Mouse (Mus musculus): Measurements from ENCODE around the gene Zzef1.

Gene Zzef1

GRCm38 (mm10) chr11:72957318-72957717, 161.3 kb downstream of the Zzef1 start:
- DNase-seq (ENCODE audit: low spot score): no peak

- DNase-seq (ENCODE audit: low spot score): no peak
Observed at GRCm38 (mm10) chr11:72959924-72960679, 164.1 kb downstream of the Zzef1 start.

DNA sequence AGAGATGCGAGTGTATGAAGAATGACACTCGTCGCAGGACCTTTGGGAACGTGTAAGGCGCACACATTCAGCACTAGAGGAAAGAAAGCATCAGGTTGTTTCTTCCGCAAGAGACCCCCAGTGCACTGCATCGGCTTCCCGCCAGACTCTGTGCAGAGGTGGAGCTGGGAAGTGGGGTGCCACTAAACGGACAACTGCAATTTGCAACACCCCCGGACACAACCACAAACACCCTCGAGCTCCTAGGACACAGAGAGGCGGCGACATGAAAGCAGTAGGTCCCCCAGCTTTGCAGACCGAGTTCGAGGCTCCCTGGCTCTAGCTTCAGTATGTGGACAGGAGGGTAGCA, 164.7 kb downstream of the Zzef1 start:
- DNase-seq (ENCODE audit: low spot score): no peak

DNA sequence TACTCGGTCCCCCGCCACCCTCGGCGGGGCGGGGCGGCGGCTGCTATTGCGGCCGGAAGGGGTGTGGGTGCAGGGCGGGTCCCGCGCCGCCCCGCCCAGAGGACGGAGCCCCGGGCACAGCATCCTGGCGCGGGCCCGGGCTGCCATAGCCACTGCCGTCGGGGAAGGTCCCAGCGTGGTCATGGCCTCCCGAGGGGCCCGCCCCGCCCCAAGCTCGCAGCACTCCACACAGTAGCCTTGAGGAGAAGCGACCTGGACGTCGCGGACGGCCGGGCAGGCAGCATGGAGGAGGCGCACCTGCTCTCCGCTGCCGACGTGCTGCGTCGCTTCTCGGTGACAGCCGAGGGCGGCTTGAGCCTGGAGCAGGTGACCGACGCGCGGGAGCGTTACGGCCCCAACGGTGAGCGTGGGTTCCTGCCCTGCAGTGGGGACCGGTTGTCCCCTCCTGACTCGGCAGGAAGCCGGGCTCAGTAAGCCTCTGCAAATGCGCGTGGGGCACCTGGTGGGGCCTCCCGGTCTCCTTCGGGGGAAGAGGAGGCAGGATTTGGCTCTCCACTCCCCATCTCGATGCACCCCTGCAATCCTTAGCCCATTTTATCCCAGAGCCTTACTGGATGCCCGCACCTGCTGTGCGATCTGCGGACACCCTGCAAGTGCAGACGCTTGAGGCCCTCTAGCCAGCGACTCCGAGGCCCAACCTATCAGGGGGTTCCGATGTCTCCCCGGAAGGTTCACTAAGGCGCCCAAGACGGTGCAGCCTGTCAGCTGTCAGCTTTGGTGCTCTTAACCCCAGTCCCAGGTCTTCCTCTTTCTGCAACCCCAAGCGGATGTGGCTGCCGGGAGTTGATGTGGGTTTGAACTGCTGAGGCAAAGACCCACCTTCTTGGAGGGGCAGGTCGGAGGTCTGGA, 165.3 kb downstream of the Zzef1 start, which contains the start of gene Atp2a3:
Gene Atp2a3 (plus strand): TSS at position 98 of the 909 bp plus-strand sequence.
- DNase-seq (ENCODE audit: low spot score): no peak

DNA sequence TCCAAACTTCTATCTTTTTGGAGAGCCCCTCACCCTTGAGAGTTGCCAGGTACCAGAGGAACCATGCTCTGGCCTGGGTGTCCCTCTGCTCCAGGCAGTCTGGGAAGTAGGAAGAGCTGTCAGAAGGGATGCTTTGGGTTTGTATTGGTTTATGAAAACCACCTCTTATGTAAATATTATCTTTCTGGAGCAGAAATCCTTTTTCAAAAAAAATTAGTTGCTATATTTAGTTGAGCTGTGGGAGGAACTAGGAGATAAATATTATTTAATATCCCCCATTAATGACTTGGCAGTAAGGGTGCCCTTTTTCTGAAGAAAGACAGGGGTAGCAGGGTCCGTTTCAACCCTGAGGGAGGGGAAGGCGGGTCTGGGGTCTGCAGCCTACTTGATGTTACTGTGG, 166.4 kb downstream of the Zzef1 start:
- no peak for DNase-seq (ENCODE audit: low spot score)

GRCm38 (mm10) chr11:72963058-72963788, 167.2 kb downstream of the Zzef1 start:
- DNase-seq (ENCODE audit: low spot score): no peak

DNA sequence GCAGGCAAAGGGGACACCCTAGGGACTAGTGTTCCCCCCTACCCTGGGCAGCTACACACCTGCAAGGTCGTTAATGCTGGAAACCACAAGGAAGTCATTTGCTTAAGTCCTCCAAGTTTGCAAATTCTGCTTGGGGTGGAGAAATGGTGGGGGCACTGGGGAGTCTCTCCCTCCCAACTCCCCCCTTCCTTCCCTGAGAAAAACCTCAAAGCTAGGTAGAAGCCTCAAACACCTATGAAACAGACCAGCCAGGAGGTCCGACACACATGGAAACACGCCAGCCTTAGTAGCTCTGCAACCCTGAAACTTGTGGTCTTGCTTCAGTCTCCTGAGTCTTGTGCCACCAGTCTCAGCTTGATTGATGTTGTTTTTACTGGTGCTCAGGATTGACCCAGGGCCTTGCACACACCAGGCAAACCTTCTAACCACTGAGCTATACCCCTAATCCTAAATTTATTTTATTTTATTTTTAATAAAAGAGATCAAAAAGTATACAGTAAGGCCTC, 167.8 kb downstream of the Zzef1 start:
- DNase-seq (ENCODE audit: low spot score): no peak

- DNase-seq (ENCODE audit: low spot score): no peak
Observed at GRCm38 (mm10) chr11:72974995-72975503, 179.0 kb downstream of the Zzef1 start.

Data from testis, postnatal 14 days (tissue).